Mouse (Mus musculus) embryonic facial prominence, embryonic 11.5 days (tissue): ENCODE measurements around the gene Abca4. TPM values are rescaled to one million over a fixed set of nuclear protein-coding genes. Genes with fewer than 3 reads are reported as not detected.
A peak's percentile ranks its signal among the peaks of the same experiment; 100 is the strongest.

Source experiments
- ATAC-seq: fragments of 200-750 bp; cut with Nextera tagmentation; replicated peaks from 2 replicates; pipeline ENCODE4 v1.8.0; 2017; ENCODE audit warnings: low read depth; ENCODE audit not compliant: insufficient number of reproducible peaks, low FRiP score, low TSS enrichment
- DNase-seq: peaks from one replicate; pipeline ENCODE4 v3.0.0-alpha.2; 2015; ENCODE audit warnings: low spot score
- H3K27ac ChIP-seq: fragments of 300-500 bp; sonication (generic); replicated peaks from 2 replicates; pipeline ENCODE4 v1.5.1; 2014; ENCODE audit warnings: mild to moderate bottlenecking, low read depth, low read length, control low read depth
- H3K27me3 ChIP-seq: fragments of 300-500 bp; sonication (generic); 2 replicates; pipeline ENCODE4 v1.6.1; 2014; ENCODE audit warnings: mild to moderate bottlenecking, low read length, moderate library complexity, mixed read lengths; ENCODE audit not compliant: control insufficient read depth, insufficient read depth
- H3K36me3 ChIP-seq: fragments of 300-500 bp; sonication (generic); replicated peaks from 2 replicates; pipeline ENCODE4 v1.6.1; 2014; ENCODE audit warnings: low read depth, mild to moderate bottlenecking, low read length, moderate library complexity, mixed read lengths; ENCODE audit not compliant: control insufficient read depth, insufficient read depth
- H3K4me1 ChIP-seq: fragments of 300-500 bp; sonication (generic); 2 replicates; pipeline ENCODE4 v1.6.1; 2014; ENCODE audit warnings: low read length, mixed read lengths; ENCODE audit not compliant: control insufficient read depth, insufficient read depth
- H3K4me2 ChIP-seq: fragments of 300-500 bp; sonication (generic); 2 replicates; pipeline ENCODE4 v1.6.1; 2014; ENCODE audit warnings: low read depth, mild to moderate bottlenecking, control low read depth, low read length, moderate library complexity
- H3K4me3 ChIP-seq: fragments of 300-500 bp; sonication (generic); 2 replicates; pipeline ENCODE4 v1.5.1; 2014; ENCODE audit warnings: low read depth, low read length, control low read depth
- H3K9ac ChIP-seq: fragments of 300-500 bp; sonication (generic); replicated peaks from 2 replicates; pipeline ENCODE4 v1.6.1; 2014; ENCODE audit warnings: mild to moderate bottlenecking, control low read depth, low read length
- H3K9me3 ChIP-seq: fragments of 300-500 bp; sonication (generic); replicated peaks from 2 replicates; pipeline ENCODE4 v1.6.1; 2016; ENCODE audit warnings: mild to moderate bottlenecking, low read length, inconsistent platforms, mixed read lengths; ENCODE audit not compliant: control insufficient read depth
- WGBS: fragments of 180-500 bp; shearing (Covaris S2); extraction: QIAGEN DNeasy Blood & Tissue Kit; methylation state at CpG from one replicate; pipeline ENCODE4 v1.1.7; 2014; 5-methylcytosine and 5-hydroxymethylcytosine counted together
- polyA plus RNA-seq: library from polyadenylated mRNA; unstranded; fragments of >200 nt; fragmentation: Nextera tagmentation; extraction: Ambion mirVana; gene quantifications from 2 replicates; pipeline ENCODE4 v1.2.1, GENCODE M21; 2014

Gene Abca4
- polyA plus RNA-seq, 1 experiment from 2014 or later: 1.9 TPM

DNA sequence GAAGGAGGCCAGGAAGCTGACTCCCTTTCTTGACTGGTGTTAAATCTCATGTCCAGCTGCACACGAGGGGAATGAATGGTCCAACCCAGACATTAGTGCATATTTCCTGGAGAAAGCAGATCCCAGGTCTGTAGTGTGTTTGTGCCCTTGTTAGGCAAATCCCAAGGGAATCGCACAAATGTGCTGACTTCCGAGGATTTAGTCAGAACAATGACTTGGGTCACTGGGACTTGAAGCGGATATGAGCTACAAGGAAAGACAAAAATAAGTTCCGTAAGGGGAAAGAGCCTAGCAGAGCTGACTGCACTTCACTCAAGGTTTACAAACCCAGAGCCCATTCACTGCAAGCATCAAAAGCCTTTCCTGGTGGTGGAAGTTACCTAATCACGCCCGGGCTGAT lies 76.0 kb downstream of the Abca4 start:
- Histone ChIP-seq H3K36me3 (no peaks in the 10 kb centered on the region), H3K9ac (no peak overlapping the region), H3K27me3 (no peaks in the 10 kb centered on the region), H3K4me3 (no peak overlapping the region), H3K4me2 (no peak overlapping the region), H3K4me1 (no peaks in the 10 kb centered on the region), H3K27ac (no peak overlapping the region), H3K9me3 (no peaks in the 10 kb centered on the region)
- WGBS: 76% methylated on average over 7 of the region's 7 CpGs
- DNase-seq (no peak), ATAC-seq (no peak)

GRCm38 (mm10) chr3:122122127-122122663 lies 78.0 kb downstream of the Abca4 start:
- no peak overlapping the region for H3K27ac ChIP-seq
- H3K9me3 ChIP-seq: no peaks in the 10 kb centered on the region
- no peaks in the 10 kb centered on the region for H3K4me1 ChIP-seq
- WGBS: 10% methylated on average over 17 of the region's 17 CpGs
- H3K27me3 ChIP-seq: no peaks in the 10 kb centered on the region
- DNase-seq (peak; percentile 93), ATAC-seq (peak; percentile 92)
- no peak overlapping the region for H3K9ac ChIP-seq
- no peak overlapping the region for H3K4me3 ChIP-seq
- peak overlapping the region; percentile 11; the same call in 1 of the 2 replicates for H3K4me2 ChIP-seq
- H3K36me3 ChIP-seq: no peaks in the 10 kb centered on the region

DNA sequence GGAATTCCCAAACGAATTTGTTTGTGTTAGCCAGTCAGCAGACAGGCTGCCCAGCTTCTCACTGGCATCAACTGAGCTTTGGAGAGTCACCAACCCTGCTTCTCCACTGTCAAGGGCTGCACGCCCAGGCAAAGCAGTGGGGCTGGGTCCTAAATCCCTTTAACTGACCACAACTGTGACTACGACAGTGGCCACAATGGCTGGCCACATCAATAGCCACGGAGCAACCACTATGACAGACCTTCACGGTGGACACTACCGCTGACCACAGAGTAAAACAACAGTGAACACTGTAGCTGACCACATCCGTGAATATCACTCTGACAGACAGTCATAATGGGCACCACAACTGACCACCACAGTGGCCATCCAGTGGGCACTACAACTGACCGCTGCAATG lies 78.6 kb downstream of the Abca4 start:
- Histone ChIP-seq H3K27ac (no peak overlapping the region), H3K4me3 (no peak overlapping the region), H3K27me3 (no peaks in the 10 kb centered on the region), H3K9ac (no peak overlapping the region), H3K4me1 (no peaks in the 10 kb centered on the region), H3K9me3 (no peaks in the 10 kb centered on the region), H3K36me3 (no peaks in the 10 kb centered on the region), H3K4me2 (no peak overlapping the region)
- ATAC-seq (no peak), DNase-seq (no peak)
- WGBS: 88% methylated on average over 8 of the region's 8 CpGs

DNA sequence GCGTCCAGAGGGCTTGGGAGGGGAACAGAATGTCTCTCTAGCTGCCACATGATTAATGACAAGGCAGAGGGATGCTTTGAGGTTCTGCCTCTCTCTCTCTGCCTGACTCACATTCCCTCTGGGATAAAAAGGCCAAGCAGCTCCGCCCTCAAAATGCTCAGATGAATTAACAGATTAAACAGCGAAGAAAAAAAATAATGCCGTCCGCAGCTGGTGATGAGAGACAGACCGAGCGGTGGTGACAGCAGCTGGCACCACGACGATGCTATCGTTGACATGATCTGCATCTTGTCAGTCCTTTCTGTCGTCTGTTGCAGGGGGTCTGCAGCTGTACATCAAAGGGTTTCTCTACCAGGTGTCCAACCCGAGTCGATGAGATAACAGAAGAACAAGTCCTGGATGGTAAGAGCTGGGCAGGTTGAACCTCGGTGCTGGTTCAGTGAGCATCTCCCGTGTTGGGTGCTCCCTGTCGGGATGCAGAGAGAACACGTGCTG lies 84.8 kb downstream of the Abca4 start:
- no peaks in the 10 kb centered on the region for H3K36me3 ChIP-seq
- no peak overlapping the region for H3K4me3 ChIP-seq
- H3K4me2 ChIP-seq: no peak overlapping the region
- H3K9ac ChIP-seq: no peak overlapping the region
- DNase-seq (no peak), ATAC-seq (no peak)
- H3K27me3 ChIP-seq: no peaks in the 10 kb centered on the region
- no peak overlapping the region for H3K27ac ChIP-seq
- H3K4me1 ChIP-seq: no peaks in the 10 kb centered on the region
- 62% methylated on average over 17 of the region's 17 CpGs for WGBS
- H3K9me3 ChIP-seq: no peaks in the 10 kb centered on the region

DNA sequence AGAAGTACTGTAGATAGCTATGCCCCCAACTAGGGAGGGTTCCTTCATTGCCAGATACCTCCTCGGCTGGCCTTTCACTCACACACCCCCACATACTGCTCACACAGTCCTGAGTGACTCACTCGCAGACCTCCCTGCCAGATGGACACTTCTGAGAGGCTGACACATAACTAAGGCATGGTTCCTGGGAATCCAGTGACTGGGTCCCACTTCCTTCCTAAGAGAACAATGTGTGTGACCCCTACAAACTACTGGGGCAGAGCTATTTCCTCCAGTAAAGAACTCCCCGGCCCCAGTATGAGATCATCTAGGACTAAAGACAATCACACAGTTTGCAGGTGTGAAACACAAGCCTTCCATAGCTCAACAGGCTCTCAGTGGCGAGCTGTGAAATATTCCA lies 86.5 kb downstream of the Abca4 start:
- no peak for ATAC-seq

GRCm38 (mm10) chr3:122131633-122132032 lies 87.4 kb downstream of the Abca4 start:
- H3K4me3 ChIP-seq: no peak overlapping the region
- ATAC-seq: no peak
- no peaks in the 10 kb centered on the region for H3K27me3 ChIP-seq
- H3K36me3 ChIP-seq: no peaks in the 10 kb centered on the region
- H3K27ac ChIP-seq: no peak overlapping the region
- no peaks in the 10 kb centered on the region for H3K9me3 ChIP-seq
- DNase-seq: no peak
- WGBS: 60% methylated on average over 3 of the region's 3 CpGs
- no peak overlapping the region for H3K9ac ChIP-seq
- H3K4me1 ChIP-seq: no peaks in the 10 kb centered on the region
- H3K4me2 ChIP-seq: no peak overlapping the region

More for the DNA sequence above, 86.5 kb downstream of the Abca4 start:
- no peaks in the 10 kb centered on the region for H3K27me3 ChIP-seq
- no peaks in the 10 kb centered on the region for H3K36me3 ChIP-seq
- H3K9me3 ChIP-seq: no peaks in the 10 kb centered on the region
- no peak overlapping the region for H3K9ac ChIP-seq
- no peak overlapping the region for H3K4me2 ChIP-seq
- DNase-seq: no peak
- H3K4me1 ChIP-seq: no peaks in the 10 kb centered on the region
- no peak overlapping the region for H3K27ac ChIP-seq
- WGBS: 47% methylated on average over 4 of the region's 4 CpGs
- H3K4me3 ChIP-seq: no peak overlapping the region

GRCm38 (mm10) chr3:122133255-122133654 lies 89.0 kb downstream of the Abca4 start:
- Histone ChIP-seq H3K4me3 (no peak overlapping the region), H3K9me3 (no peaks in the 10 kb centered on the region), H3K4me1 (no peaks in the 10 kb centered on the region), H3K27me3 (no peaks in the 10 kb centered on the region), H3K27ac (no peak overlapping the region), H3K36me3 (no peaks in the 10 kb centered on the region), H3K9ac (no peak overlapping the region), H3K4me2 (no peak overlapping the region)
- DNase-seq: no peak
- WGBS: 65% methylated on average over 5 of the region's 5 CpGs
- no peak for ATAC-seq

DNA sequence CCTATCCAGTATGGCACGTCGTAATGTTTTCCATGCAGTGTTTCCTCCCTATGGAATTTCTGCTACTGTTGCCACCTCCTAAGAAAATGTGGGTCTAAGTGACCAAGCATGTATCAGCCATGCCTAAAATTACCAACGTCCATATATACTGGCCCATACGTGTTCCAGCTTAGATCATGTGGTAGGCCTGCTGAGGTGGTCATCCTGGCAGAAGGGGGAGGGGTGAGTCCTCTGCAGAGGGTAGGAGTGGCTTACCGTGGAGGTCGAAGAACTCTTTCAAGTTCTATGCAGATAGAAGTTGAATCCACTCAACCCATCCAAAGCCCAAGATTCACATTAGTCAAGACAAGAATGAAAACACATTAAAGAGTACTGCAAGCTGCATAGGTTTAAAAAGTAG lies 89.6 kb downstream of the Abca4 start:
- Histone ChIP-seq H3K4me2 (no peak overlapping the region), H3K9ac (no peak overlapping the region), H3K36me3 (no peaks in the 10 kb centered on the region), H3K27ac (no peak overlapping the region), H3K4me1 (no peaks in the 10 kb centered on the region), H3K27me3 (no peaks in the 10 kb centered on the region), H3K9me3 (no peaks in the 10 kb centered on the region), H3K4me3 (no peak overlapping the region)
- WGBS: 81% methylated on average over 6 of the region's 6 CpGs
- no peak for DNase-seq
- ATAC-seq: no peak
